Mouse (Mus musculus): ENCODE data around the gene Nr6a1.

Gene Nr6a1

DNA sequence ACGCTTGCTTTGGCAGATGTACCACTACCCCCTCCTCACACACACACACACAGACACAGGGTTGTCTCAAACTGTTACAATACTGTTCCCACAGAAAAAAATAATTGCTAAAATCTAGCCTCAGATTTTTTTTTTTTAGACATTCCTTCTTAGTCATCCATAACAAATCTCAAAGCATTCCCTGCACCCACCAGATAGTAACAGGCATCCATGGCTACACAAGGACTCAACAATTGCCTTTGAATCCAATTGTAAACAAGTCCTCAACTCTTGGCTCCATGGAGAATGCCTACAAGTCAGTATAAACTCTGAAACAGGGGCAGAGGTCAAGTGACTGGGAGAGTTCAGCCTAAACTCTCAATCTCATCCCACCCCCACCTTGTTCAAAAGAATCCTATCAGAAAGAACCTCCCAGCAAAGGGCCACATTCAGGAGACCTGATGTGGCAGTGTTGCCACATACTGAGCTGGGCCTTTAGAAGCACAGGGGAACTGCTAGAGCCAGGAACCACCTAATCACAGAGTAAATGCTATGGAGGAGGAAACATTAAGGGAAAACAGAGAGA, 52.9 kb downstream of the Nr6a1 start:
- no peak for DNase-seq (ENCODE audit: low read depth, low spot score)

- no peak for DNase-seq (ENCODE audit: low read depth, low spot score)
Measured at GRCm38 (mm10) chr2:38872730-38873129, 54.8 kb downstream of the Nr6a1 start.

DNA sequence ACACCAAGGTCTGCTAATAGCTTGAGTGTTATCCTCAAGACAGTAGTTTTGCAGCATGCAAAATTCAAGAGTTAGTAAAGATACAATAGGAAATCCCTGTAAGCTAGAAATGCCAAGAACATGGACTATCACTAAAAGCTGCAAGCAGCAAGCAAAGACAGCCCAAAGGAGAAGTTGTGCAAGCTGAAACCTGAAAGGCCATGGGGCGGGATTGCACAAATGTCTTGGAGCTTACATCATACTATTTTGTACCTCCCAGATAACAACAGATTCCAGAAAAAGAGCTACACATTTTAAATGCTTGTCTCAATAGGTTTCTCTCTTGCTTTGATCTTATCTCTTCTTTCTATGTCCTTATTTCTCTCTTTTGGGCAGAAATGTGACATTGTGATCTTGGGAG, 60.8 kb downstream of the Nr6a1 start:
- DNase-seq (ENCODE audit: low read depth, low spot score): no peak

DNA sequence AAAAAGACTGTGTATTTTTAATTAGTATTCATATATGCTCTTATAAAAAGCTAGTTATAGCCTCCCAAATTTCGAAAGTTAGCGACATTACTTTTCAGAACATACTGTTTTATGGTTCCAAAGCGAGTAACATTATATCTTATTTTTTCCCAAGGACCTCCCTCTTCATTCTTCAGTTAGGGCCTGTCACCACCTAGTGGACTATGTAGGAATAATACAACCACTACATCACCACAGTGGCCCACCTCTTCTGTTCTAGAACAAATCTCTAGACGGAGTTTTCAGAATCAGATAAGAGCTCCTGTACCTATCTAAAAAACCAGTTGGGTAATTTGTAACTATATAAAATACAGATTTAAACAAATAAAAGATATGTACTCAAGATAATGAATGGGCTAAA, 63.5 kb downstream of the Nr6a1 start:
- DNase-seq (ENCODE audit: low read depth, low spot score): peak; percentile 63

GRCm38 (mm10) chr2:38851797-38852196, 75.7 kb downstream of the Nr6a1 start:
- DNase-seq (ENCODE audit: low read depth, low spot score): no peak

GRCm38 (mm10) chr2:38846319-38846718, 81.2 kb downstream of the Nr6a1 start:
- no peak for DNase-seq (ENCODE audit: low read depth, low spot score)

GRCm38 (mm10) chr2:38835489-38835888, 92.0 kb downstream of the Nr6a1 start:
- DNase-seq (ENCODE audit: low read depth, low spot score): no peak

DNA sequence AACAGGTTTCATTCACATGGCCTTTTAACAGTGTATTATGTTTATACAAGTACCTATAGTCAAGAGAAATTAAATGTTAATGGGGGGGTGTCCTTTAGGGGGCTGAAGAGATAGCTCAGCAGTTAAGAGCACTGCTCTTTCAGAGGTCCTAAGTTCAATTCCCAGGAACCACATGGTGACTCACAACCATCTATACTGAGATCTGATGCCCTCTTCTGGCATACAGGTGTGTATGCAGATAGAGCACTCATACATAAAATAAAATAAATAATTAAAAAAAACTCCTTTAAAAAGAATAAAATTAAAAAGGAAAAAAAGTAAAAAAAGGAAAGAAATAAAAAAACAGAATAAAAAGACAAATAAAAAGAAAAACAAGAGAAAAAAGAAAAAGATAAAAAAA, 95.5 kb downstream of the Nr6a1 start:
- peak; percentile 16 for DNase-seq (ENCODE audit: low read depth, low spot score)

DNA sequence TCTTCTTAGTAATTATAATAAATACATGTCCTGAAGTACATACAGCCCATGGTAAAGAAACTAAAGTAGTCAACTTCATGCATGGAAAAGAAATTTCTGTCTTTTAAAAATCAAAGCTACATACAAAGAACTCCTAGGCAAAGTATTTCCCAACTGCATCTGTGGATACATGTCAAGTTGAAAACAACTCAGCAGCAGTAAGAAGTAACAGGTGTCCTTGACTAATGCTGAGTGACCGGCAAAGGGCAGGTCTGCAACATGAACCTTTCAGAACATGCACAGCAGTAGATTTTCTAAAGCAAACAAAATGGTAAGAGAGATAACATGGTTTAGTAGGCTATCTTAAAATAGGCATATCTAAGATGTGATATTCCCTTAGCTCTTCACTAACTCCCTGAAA, 98.0 kb downstream of the Nr6a1 start:
- DNase-seq (ENCODE audit: low read depth, low spot score): no peak

DNA sequence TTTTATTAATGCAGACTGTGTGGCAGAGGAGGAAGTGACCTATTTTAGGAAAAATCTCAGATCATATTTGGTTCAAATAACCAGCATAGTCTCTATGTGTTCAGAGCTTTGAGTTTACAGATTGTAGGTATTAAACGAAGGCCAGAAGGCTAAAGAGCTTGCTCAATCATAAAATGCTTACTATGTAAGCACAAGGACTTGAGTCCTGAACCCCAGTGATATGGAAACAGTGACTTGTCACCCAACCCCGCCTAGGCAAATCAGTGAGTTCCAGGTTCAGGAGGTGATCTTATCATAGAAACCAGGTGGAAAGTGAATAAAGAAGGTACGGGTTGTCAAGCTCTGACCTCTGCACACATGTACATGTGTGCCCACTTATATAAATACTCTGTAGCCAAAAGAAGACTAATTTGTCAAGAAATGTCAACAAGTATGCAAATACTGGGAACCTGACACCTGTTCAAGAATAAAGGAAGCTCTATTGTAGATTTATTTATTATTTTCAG, 99.6 kb downstream of the Nr6a1 start:
- no peak for DNase-seq (ENCODE audit: low read depth, low spot score)

GRCm38 (mm10) chr2:38826189-38826588, 101.3 kb downstream of the Nr6a1 start:
- peak; percentile 42 for DNase-seq (ENCODE audit: low read depth, low spot score)

DNA sequence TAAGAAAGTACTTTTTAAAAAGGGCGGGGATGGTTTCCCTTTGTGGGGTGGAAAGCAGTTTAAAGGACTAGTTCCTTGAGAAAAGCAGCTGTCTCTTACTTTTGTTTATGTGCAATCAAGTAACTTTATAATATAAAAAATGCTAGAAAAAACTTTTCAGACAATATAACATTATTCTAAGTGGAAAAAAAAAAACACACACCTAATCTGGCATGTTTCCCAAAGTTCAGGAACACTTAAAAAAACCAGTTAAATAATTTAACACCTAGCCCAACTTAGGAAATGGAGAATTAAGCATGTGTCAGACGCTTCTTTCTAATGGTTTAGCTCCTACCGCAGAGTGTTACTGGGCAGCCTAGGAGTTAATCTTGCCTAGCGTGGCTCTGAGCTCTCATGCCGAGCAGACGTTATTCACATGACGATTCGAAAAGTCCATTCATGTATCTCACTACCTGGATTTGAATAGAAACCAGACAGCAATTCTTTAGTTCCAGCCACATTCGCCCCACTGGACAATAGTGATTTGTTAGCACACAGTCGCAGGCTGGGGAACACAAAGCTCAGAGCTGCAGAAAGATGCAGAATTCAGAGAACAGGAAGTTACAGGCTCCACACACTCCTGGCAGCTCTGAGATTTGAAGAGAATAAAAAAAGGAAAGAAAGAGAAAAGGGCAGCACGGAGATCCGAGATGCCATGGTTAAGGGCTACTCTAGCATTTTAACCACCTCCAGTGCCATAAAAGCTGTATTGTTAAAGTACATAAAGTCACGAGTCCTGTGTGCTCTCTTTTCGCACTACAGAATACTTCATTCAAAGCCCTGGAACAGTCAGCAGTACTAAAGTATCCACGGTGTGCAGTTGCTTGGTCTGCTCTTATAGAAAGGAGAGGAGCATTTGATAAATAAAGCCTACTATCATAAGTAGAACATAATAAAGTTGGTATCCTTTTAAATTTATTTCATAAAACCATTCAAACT, 102.4 kb downstream of the Nr6a1 start:
- DNase-seq (ENCODE audit: low read depth, low spot score): peak; percentile 27

- peak; percentile 40 for DNase-seq (ENCODE audit: low read depth, low spot score)
Measured at GRCm38 (mm10) chr2:38823912-38824583, 103.4 kb downstream of the Nr6a1 start.

DNA sequence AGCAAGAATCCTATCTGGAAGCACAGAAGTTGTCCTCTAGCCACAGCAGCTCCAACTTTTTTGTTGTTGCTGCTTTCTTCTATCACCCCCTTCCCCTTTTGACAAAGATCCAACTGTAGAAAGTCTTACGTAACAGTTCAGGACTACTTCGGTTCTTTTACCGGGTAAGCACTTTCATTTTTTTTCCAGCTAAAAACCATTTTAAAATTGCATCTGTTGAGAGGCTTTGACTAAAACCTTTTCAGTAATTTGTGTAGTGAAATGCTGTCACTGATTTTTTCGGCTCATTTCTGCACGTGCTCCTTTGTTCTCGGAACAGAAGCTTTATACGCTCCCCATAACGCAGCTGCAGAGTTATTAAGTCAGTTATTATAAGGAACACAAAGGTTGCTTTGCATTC, 104.1 kb downstream of the Nr6a1 start:
- peak; percentile 9 for DNase-seq (ENCODE audit: low read depth, low spot score)

GRCm38 (mm10) chr2:38822995-38823394, 104.5 kb downstream of the Nr6a1 start:
- DNase-seq (ENCODE audit: low read depth, low spot score): peak; percentile 54

DNA sequence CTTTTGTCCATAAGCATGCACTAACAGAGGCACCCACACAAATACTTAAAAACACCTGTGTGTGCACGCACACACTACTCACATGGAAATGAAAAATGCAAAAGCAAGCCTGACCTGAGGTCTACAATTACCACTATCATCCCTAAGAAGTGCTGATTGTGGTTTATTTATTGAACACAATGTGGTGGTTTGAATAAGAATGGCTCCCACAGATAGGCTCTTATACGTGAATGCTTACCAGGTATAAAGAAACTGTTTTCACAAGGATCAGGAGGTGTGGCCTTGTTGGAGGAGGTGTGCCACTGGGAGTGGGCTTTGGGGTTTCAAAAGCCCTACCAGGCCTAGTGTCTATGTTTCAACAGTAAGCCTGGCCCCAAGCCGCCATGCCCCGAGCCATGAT, 110.0 kb downstream of the Nr6a1 start:
- DNase-seq (ENCODE audit: low read depth, low spot score): no peak

DNA sequence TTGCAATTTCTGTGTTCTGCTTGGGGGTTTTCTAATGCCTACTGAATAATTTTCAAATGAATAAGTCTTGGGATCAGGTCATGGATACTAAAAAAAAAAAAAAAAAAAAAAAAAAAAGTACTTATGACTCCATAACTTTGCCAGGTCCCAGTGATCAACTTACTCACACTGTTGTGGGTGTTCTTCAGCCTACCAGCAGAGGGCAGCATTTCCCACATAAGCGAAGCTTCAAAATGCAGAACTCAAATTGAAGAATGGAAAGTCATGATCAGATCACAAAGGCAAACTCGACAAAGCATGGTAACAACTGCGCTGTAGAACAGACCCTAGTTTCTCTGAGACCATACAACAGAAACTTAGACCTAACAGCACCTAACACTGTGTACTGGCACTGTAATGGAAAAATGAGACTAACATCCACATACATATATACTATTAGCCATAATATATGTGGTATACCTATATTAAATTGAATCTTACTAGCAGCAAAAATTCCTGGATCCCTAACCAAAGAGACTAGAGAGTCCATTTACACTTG, 130.3 kb downstream of the Nr6a1 start:
- peak; percentile 82 for DNase-seq (ENCODE audit: low read depth, low spot score)

DNA sequence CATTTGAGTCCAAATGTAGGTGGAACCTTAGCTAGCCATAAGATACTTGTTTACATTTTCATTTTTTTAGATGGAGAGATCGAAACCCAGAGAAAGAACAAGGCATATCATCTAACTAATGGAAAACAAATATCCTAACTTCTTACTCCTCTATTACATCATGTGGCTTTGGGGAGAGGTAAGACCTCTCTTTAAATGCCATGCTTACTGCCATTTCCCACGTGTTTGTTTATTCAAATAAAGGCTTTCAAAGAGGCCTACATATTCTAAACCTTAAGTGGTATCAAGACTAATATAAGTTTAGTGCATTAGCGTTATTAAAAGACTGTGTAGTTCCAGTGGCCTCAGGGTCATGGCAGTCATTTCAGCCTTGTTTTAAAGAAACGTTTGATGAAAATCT, 140.2 kb downstream of the Nr6a1 start:
- no peak for DNase-seq (ENCODE audit: low read depth, low spot score)

DNA sequence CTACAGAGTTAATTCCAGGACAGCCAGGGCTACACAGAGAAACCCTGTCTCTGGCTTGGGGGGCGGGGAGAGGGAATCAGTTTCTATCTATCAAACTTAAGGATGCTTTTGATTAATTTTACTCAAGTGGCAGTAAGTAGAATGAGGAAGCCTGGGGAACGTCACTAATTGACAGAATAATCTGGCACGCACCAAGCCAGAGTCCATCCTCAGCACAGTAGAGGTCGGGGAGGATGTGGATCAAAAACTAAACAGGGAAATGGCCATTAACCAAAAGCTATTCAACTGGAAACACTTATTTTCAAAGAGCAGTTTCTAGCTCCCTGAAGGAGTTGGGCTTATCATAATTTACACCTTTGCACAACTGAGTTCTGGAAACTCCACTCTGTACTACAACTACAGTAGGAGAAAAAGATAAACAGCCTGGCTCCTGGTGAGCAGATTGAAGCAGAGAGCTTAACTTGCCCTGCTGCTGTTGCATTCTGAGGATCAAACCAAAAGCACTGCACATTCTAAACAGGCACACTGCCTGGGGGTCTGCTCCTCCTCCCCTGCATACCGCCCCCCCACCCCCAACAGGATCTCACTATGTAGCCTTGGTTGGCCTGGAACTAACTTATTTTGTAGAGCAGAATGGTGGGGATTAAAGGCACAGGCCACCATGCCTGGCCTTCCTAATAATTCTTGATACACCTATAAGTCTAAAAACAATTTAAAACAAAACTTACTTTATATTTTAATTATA, 141.1 kb downstream of the Nr6a1 start:
- no peak for DNase-seq (ENCODE audit: low read depth, low spot score)

DNA sequence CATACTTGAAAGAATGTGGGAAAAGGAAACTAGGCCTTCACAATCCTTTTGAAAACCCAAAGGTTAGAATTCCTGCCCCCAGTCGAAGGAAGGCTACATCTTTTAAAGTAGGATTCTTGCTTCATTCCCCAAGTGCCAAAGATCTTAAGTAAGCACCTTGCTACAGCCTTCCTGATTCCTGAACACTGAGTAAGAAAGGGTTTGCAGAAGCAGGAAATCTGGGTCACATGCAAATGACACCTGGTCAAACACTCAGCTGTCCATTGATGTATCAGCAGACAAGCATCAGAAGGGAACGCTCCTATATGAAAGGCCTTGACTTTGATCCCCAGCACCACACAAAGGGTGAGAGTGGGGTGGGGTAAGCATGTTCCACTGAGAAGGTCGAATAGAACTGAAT, 142.4 kb downstream of the Nr6a1 start:
- no peak for DNase-seq (ENCODE audit: low read depth, low spot score)

GRCm38 (mm10) chr2:38784396-38784795, 143.1 kb downstream of the Nr6a1 start:
- DNase-seq (ENCODE audit: low read depth, low spot score): no peak
